Mouse (Mus musculus): ENCODE measurements around the gene Tmcc1. TPM values are rescaled to one million over a fixed set of nuclear protein-coding genes. Genes with fewer than 3 reads are reported as not detected.

Tmcc1 gene
- total and polyA plus RNA-seq, 3 experiments, result 9.1 to 30.6 TPM; not detected in 1

DNA sequence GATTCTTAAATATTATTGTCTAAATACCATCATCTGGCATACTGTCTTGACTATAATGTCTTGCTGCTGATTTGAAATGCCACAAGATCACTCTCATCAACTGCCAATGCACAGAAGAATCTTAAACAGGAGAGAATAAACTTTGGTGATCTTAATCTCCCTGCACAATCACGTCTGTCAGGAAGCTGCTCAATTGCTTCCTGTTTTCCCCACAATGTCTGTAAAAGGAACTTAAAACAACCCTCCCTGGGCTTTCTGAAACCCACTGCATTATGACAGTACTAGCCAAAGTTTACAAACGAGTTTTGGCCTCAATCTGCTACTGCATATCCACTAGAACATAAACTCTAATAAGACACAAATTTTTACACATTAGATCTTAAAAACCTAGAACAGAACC is 6.8 kb downstream of the Tmcc1 start:
- peaks cover 7% of the 10 kb centered on the region for H3K79me2 ChIP-seq (ENCODE audit: control insufficient read depth, insufficient read depth, low read length, poor library complexity)
- TF ChIP-seq RCOR1 (IDR thresholded peaks at IDR 0.05; ENCODE audit: low read depth, low read length) (peak; percentile 91), ELF1 (IDR thresholded peaks at IDR 0.05; ENCODE audit: low read depth, low read length) (0 out of 2 replicates have a peak, but pooled peaks have one; percentile 17), SMC3 (IDR thresholded peaks at IDR 0.05; ENCODE audit: low read depth, low read length) (no peak), POLR2AphosphoS5 (IDR thresholded peaks at IDR 0.05; ENCODE audit: borderline replicate concordance, low read depth, low read length) (no peak), TCF12 (IDR thresholded peaks at IDR 0.05; ENCODE audit: low read depth, low read length) (0 out of 2 replicates have a peak, but pooled peaks have one; percentile 14), ZC3H11A (IDR thresholded peaks at IDR 0.05; ENCODE audit: low read depth, low read length) (no peak), GATA1 (IDR thresholded peaks at IDR 0.05; ENCODE audit: low read depth, low read length) (peak; percentile 80), CHD2 (IDR thresholded peaks at IDR 0.05; ENCODE audit: low read length) (no peak), E2F4 (IDR thresholded peaks at IDR 0.05; ENCODE audit: borderline replicate concordance, low read depth, low read length) (no peak), ETS1 (IDR thresholded peaks at IDR 0.05; ENCODE audit: low read depth, low read length) (0 out of 2 replicates have a peak, but pooled peaks have one; percentile 34), EP300 (IDR thresholded peaks at IDR 0.05; ENCODE audit: low read depth in 1 of 2, low read length in 2 of 2) (peak; percentile 22 to 54; a peak in 1 of 4 replicates)
- peak; percentile 52 for DNase-seq (ENCODE audit: low read depth, low spot score)
- no peaks in the 10 kb centered on the region for H3K9me3 ChIP-seq (replicated peaks; ENCODE audit: insufficient read depth, low read length)
- no peak overlapping the region for H3K4me3 ChIP-seq (ENCODE audit: control insufficient read depth in 1 of 2, insufficient read depth in 1 of 2, low read depth in 2 of 2, low read length in 2 of 2)
- H3K4me1 ChIP-seq (ENCODE audit: control insufficient read depth in 1 of 2, insufficient read depth in 2 of 2, low read length in 2 of 2), result peaks cover 3 to 4% of the 10 kb centered on the region in 2 experiments; a peak in 3 of 4 replicates
- H3K36me3 ChIP-seq (ENCODE audit: control insufficient read depth in 1 of 2, insufficient read depth in 2 of 2, low read length in 2 of 2), result peaks cover 0 to 20% of the 10 kb centered on the region in 2 experiments; a peak in 3 of 4 replicates
- H3K9ac ChIP-seq (ENCODE audit: control insufficient read depth, low read depth, low read length, poor library complexity, severe bottlenecking), result no peak overlapping the region
- H3K27me3 ChIP-seq (ENCODE audit: control insufficient read depth in 1 of 2, insufficient read depth in 2 of 2, low read length in 2 of 2), result no peaks in the 10 kb centered on the region
- H3K27ac ChIP-seq (ENCODE audit: control insufficient read depth, low read depth, low read length), result no peak overlapping the region

DNA sequence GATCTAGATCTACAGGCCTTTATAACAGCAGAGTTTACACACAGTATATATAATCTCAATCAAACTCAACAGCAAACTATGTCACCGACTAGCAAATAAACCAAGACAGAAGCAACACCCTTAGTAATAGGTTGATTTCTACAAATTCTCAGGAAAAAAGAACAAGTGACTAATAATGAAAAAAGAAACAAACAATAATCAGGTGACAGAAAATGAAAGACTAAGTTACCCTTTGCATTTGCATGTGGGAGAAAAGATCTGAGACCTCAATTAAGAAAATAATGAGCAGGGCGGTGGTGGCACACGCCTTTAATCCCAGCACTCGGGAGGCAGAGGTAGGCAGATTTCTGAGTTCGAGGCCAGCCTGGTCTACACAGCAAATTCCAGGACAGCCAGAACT is 9.8 kb downstream of the Tmcc1 start:
- Histone ChIP-seq H3K79me2 (ENCODE audit: control insufficient read depth, insufficient read depth, low read length, poor library complexity) (peaks cover 5% of the 10 kb centered on the region; the same call in 1 of the 2 replicates), H3K36me3 (ENCODE audit: control insufficient read depth in 1 of 2, insufficient read depth in 2 of 2, low read length in 2 of 2) (peaks cover 0 to 15% of the 10 kb centered on the region in 2 experiments; a peak in 3 of 4 replicates), H3K9ac (ENCODE audit: control insufficient read depth, low read depth, low read length, poor library complexity, severe bottlenecking) (no peak overlapping the region), H3K27me3 (ENCODE audit: control insufficient read depth in 1 of 2, insufficient read depth in 2 of 2, low read length in 2 of 2) (no peaks in the 10 kb centered on the region), H3K4me3 (ENCODE audit: control insufficient read depth in 1 of 2, insufficient read depth in 1 of 2, low read depth in 2 of 2, low read length in 2 of 2) (no peak overlapping the region), H3K27ac (ENCODE audit: control insufficient read depth, low read depth, low read length) (no peak overlapping the region), H3K4me1 (ENCODE audit: control insufficient read depth in 1 of 2, insufficient read depth in 2 of 2, low read length in 2 of 2) (peaks cover 2 to 3% of the 10 kb centered on the region in 2 experiments; a peak in 3 of 4 replicates), H3K9me3 (replicated peaks; ENCODE audit: insufficient read depth, low read length) (no peaks in the 10 kb centered on the region)
- no peak for TF ChIP-seq ZNF384 (IDR thresholded peaks at IDR 0.05; ENCODE audit: low read depth, low read length)
- no peak for TF ChIP-seq RAD21 (IDR thresholded peaks at IDR 0.05; ENCODE audit: low read depth, low read length)
- no peak for TF ChIP-seq NRF1 (IDR thresholded peaks at IDR 0.05; ENCODE audit: insufficient read depth, low read depth, low read length, poor library complexity, severe bottlenecking)
- no peak for TF ChIP-seq E2F4 (IDR thresholded peaks at IDR 0.05; ENCODE audit: borderline replicate concordance, low read depth, low read length)
- TF ChIP-seq POLR2AphosphoS2 (IDR thresholded peaks at IDR 0.05; ENCODE audit: low read length), result no peak
- no peak for TF ChIP-seq KAT2A (conservative IDR thresholded peaks at IDR 0.05; ENCODE audit: low read depth, low read length)
- TF ChIP-seq CHD1 (IDR thresholded peaks at IDR 0.05; ENCODE audit: low read depth, low read length), result no peak
- TF ChIP-seq MEF2A (IDR thresholded peaks at IDR 0.05; ENCODE audit: extremely low read depth, insufficient replicate concordance, low read depth, low read length, poor library complexity, severe bottlenecking), result no peak
- DNase-seq (ENCODE audit: low read depth, low spot score), result no peak

Measured in MEL (cell line).